Mouse (Mus musculus): ENCODE measurements around the gene Fam172a.
"Not testable (repeated sequence)": the region's sequence is repeated elsewhere in the genome, so short reads cannot be mapped to it uniquely, and the experiment has no call there.

Fam172a gene

DNA sequence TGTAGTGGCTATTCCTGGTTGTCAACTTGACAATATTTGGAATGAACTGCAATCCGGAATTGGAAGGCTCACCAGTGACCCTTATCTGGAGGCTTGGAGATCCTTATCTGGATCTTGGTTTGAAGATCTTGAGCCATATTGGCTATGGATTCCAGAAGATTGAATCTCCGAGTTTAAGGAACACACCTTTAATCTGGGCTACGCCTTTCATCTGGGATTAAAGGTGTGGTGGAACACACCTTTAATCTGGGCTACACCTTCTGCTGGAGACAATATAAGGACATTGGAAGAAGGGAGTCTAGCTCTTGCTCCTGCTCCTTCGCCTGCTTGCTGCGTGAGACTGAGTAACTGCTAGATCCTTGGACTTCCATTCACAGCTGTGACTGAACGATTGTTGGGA, at the start of gene Fam172a:
Gene Fam172a, plus strand, starts transcription at position 301 of the 400 bp plus-strand sequence.
- DNase-seq: not testable (repeated sequence)

DNA sequence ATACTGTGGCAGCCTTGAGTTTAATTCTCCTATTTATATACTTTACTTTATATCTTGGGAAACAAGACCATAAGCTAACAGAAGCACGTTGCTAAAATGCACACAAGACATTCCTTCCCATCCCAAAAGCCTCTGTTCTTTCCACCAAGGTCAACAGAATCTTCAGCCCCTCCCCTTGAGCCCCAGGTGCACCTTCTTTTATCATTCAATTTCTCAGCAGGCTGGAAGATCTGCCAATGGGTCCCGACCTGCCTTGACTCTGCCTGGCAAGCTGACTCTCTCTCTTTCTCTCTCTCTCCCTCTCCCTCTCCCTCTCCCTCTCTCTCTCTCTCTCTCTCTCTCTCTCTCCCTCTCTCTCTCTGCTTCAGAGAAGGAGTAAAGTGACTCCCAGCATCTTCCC, 13.2 kb upstream of the Fam172a start:
- no peak for DNase-seq

DNA sequence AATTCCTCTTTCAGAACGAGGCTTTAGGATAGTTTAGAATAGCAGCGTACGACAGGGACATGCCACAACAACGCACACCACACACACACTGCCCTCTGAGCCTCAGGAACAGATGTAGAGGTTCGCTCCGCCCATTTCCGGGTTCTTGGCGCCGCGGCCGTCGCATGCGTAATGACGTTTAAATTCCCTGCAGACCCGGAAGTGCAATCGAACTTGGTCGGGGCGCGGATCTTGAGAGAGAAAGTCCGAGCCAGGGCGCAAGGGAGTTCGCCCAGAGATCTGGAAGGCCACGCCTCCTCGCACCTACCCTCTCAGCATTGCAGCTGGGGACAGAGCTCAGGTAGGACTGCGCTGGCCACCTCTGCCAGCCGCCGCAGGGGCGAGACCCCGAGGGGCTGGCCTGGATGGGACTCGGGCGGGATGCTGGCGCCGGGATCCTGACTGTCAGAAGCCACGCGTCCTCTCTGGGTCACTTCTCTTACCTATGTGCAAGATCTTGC, 6.7 kb downstream of the Fam172a start:
- DNase-seq: peak; percentile 95

DNA sequence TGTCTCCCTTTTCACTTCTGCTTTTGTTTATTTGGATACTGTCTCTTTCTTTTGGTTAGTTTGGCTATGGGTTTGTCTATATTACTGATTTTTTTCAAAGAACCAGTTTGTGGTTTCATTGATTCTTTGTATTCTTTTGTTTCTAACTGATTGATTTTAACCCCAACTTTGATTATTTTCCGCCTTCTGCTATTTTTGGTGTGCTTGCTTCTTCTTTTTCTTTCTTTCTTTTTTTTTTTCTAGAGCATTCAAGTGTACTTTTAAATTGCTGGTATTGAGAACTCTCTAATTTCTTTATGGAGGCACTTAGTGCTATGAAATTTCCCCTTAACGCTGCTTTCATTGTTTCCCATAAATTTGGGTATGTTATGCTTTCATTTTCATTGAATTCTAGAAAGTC, 15.7 kb downstream of the Fam172a start:
- no peak for DNase-seq

DNA sequence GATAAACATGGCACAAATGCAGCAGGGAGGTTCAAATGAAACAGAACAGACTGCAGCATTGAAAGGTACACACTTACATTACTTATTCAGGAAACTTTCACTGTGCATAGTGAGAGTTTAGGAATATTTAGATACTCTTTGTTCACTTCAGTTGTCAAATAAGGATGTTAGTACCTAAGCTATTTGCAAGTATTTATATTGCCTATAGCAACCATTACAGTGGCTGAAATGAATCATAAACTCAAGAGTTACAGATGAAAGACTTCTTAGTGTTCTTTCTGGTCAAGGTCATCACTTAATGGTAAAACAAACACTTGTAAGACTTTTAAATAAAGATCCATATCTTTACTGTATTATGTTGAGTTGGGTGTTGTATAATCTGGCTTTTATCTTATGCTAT, 41.0 kb downstream of the Fam172a start:
- DNase-seq: no peak

DNA sequence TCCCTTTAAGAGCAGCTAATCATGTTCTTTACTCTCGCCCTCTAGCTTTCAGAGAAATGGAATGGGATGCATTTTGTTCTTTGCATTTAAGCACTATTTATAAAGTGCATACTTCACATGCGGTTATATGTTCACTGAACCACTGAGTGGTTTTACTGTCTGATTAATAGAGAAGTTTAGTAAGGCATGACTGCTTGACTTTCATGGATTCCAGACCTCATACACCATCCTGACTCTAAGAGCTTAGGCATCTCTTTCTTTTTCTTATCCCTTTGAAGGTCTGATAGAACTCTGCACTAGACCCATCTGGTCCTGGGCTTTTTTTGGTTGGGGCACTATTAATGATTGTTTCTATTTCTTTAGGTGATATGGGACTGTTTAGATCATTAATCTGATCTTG, 75.8 kb downstream of the Fam172a start:
- no peak for DNase-seq

DNA sequence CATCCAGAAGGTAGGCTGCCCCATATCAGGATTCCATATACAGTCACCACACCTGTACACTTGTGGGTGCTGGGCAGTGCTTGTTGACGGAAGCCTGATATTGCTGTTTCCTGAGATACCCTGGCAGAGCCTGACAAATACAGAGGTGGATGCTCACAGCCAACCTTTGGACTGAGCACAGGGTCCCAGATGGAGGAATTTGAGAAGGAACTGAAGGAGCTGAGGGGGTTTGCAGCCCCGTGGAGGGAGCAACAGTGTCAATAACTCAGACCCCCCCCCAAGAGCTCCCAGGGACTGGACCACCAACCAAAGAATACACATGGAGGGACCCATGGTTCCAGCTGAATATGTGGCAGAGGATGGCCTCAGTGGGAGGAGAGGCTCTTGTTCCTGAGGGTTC, 105.5 kb downstream of the Fam172a start:
- DNase-seq: not testable (repeated sequence)

DNA sequence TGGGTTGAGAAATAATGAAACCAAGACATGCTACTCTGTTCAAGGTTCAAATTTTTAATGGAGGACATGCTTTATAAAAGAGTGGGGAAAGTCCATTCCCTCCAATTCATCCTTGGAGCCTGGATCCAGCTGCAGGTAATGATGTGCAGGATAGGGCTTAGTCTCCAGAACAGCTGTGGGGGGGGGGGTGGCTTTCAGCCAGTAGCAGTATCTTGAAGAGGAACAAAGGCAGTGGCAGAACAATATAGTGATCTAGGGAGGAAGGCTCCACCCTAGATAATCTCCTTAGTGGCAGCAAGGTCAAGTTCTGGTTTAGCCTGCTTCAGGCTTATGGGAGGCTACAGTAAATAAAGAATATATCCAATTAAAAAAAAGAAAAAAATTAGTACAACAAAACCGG, 108.6 kb downstream of the Fam172a start:
- no peak for DNase-seq

DNA sequence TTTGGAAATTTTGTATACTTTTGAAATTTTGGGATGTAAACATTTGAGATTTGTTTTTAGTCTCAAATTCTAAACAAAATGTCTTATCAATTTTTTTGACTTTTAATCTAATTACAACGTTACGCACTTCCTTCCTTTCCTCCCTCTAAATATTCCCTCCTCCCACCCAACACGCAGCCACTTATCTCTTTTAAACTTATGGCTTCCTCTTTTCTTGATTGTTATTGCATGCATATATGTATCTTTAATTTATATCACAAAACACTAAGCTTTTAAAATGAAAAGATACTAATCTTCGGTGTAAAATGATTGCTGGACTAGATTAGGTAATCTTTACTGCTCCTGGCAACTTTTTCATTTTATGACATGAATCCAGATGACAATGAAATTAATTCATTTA, 124.3 kb downstream of the Fam172a start:
- no peak for DNase-seq

DNA sequence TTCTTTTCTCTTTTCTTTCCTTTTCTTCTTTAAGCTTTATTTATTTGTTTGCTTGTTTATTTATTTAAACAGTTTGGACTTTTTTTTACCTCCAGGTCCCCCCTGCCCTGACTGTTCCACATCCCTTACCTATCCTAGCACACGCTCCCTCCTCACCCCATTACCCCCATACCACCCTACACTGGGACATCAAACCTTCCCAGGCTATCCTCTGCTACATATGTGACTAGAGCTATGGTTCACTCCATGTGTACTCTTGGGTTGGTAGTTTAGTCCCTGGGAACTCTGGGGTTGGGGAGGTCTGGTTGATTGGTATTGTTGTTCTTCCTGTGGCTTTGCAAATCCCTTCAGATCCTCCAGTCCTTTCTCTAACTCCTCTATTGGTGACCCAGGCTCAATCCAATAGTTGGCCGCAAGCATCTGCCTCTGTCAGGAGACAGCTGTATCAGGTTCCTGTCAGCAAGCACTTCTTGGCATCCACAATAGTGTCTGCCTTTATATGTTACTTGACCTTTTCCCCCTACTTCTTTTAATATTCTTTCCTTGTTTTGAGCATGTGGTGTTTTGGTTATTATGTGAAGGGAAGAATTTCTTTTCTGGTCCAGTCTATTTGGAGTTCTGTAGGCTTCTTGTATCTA, 141.3 kb downstream of the Fam172a start:
- peak; percentile 36 for DNase-seq

DNA sequence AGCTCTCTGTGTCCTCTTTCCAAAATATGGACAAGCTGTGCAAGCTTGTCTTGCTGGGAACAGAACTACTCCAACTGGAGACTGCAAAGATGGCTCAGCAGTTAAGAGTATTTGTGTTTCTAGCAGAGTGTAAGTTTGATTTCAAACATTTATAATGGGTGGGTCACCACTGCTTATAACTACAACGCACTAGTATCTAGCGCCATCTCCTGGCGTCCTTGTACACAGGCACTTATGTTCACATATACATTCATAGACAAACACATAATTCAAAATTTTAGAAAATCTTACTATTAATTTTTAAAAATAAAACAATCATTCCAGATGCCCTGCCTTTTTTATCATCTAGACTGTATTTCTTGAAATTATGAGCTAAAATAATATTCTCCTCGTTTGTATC, 147.0 kb downstream of the Fam172a start:
- no peak for DNase-seq

DNA sequence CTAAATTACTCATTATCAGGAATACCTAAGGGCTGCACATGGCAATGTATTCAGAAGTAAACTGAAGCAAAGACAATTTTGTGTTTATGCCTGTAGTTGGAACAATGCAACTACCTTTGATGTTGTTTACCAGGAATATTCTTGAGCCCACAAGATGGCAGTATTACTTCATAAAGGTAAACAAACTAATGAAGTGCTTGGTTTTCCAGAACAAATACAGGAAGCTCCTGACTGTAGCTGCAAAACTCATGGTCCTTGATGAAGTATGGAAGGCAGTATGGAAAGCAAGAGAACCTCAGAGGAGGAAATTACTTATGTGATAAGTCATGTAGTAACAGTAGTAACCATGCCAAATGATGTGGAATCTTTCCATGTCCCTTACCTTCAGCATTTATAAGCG, 163.0 kb downstream of the Fam172a start:
- no peak for DNase-seq

DNA sequence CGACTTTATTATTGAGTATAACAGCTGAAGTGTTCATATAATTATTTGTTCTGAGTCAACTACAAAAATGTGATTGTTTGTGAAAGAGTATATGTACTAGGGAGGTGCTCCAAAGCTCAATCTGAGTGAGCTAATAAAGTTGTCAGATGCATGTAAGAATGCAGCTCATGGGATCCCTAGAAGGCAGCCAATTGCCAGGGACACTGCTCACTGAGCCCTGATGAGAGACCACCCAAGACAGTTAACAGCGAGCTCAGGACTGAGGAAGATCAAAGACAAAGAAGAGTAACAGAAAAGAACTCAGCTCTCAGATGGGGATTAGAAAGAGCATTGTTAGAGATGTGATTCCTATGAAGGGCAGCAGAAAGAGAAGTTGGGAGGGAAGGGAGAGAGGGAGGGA, 166.5 kb downstream of the Fam172a start:
- DNase-seq: no peak

DNA sequence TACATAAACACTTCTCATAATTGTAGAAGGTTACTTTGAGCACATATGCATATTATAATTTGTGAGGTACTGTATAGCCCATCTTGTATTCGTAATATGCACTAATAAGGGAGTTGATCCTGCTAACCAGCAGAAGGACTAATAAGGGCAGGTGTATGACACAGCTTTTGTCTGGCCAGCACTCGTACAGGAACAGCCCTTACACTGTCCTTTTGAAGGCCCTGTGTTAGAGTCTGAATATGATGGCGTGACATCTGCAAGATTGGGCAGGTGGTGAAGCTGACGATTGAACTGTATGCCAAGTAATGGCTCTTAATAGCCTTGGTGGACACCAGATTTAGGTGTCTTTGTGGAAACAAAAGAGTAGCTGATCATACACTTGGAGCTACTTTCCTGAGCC, 176.3 kb downstream of the Fam172a start:
- DNase-seq: no peak

DNA sequence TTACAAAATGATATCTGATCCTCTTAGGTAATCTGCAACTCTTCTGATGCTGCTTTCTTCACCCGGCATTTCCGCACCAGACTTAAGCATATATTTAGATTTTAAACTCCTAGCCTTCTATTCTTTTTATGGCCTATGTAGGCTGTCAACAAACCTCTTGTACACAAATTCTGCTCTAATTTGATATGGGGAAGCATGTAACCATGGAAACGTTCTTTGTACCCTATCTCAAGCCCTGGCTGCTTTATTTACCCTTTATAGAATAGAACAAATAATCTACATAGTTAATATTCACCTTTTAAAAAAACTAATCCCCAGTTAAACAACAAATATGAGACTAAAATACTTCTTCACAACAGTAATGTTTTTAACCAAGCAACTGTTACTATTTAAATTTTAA, 176.7 kb downstream of the Fam172a start:
- DNase-seq: no peak

DNA sequence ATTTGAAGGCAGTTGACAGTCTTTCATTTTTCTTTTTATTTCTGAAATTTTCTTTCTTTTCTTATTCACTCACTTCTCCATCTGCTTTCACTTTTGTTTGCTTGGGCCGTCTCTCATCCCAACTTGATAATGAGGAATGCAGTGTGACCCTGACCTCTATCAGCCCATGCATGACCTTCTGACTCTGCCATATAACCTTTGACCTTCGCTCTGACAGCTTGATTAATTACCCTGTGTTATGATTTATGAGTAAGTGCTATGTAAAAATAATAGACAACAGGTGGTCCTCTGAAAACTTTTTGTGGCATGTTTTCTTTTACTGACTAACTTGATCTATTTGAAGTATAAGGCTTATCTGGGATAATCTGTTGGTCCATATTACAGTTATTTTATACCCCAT, 195.8 kb downstream of the Fam172a start:
- DNase-seq: no peak

DNA sequence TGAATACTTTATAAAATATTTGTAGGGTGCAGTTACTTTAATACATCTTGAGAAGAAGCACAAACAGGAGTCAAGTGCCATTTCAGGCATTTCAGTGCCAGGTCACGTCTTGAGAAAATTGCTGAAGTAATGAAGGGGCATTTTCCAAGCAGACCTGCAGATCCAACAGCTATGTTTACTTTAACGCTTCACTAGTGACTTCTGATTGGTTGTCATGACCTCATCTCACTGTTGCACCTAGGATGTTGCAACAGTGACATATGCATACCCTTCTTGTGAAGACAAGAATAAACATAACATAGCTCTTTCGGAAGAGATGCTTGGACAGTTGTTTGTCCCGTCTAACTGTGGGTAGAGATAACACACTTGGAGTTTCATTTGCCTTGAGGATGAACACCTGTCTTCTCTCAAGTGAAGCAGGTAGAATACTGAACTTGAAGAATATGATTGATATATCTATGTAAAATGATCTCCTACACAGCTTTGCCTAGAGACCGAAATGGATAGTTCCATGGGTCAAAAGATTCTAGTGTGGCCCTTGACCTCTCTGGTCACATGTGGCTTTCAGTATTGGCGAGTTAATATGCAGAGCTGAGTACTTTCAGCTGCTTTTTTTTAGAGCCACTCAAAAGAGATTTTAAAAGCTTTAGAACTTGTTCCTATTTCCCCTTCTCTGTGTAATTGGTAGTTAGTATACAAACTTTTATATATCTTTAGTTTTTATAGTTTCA, 196.4 kb downstream of the Fam172a start:
- no peak for DNase-seq

DNA sequence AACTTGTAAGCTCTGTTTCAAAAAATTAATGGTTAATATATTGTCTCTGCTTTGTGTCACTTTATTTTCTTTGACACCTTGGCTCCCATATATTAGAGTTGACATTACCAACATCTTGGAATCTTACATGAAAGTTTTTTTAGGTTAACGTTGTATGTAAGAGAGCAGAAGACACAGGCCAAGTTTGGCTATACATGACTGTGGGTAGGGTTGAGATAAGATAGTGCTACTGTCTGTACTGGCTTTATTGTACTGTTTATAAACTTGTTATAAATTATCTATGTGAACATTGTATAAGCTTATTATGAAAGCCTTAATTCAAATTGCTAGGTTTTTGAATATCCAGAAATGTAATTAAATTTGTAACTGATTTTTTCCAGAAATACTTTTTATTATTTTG, 197.9 kb downstream of the Fam172a start:
- no peak for DNase-seq

DNA sequence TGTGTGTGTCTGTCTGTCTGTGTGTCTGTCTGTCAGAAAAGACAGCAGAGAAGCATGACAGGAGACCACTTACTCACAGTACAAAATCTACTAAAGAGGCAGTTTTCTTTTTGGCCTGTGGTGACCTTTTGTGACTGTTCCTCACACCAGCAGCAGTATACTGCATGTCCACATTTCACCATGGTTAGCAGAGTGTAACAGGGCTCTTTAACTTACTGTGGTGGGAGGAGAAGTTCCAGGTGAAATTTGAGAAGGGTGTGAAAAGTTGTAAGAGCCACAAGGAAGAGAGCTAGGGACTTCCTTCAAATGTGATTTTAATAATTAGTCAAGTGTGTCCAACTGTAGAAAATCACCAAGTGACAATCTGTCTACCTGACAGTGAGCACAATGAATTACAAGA, 199.0 kb downstream of the Fam172a start:
- DNase-seq: no peak

DNA sequence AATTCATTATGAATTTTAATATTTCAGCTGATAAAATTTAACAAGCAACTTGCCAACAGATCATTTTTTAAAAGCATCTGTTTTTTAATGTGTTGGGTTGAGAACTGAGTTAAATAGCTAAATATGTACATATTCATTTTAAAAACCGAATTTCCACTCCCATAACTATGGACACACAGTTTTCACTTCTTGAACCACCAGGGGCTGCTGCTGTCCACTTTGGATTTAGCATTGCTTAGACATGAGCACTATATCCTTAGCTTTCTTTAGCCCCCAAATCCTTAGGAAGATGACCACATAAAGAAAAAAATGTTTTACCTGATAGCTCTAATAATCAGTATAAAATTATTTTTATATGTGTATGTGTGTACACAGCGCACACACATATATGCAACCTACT, 207.4 kb downstream of the Fam172a start:
- no peak for DNase-seq

DNA sequence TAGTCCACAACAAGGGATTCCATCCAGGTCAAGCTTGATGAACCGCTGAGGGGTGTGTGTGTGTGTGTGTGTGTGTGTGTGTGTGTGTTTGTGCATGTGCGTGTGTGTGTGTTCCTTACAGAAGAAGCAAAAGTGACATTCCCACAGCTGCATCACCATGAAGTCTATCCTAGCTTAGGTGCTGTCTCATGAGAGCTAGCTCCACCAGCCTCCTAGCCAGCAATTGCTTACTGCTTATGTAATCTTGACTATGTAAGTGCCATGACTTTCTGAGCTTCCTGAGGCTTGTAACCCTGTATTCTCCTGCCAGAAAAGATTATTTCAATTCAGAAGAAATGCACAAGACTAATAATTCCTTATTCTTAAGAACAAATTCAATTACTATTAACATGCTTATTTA, 221.0 kb downstream of the Fam172a start:
- DNase-seq: no peak

DNA sequence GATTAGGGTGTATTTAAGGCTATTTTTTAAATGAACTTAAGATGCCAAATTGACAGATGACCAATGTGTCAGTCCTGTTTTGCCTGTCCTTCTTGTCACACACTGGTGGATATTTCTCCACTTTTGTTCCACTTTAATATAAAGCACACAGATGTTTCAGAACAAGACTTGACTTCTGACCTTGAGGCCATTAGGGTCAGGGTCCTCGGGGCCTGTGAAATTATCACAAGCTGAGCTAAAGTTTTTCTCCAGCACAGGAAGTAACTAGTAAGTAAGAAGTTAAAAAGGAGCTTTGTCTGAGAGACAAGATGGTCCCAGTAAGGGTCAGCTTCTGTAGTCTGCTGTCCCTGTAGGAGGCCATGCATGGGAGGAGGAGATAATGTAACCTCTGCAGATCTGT, 255.8 kb downstream of the Fam172a start:
- no peak for DNase-seq

DNA sequence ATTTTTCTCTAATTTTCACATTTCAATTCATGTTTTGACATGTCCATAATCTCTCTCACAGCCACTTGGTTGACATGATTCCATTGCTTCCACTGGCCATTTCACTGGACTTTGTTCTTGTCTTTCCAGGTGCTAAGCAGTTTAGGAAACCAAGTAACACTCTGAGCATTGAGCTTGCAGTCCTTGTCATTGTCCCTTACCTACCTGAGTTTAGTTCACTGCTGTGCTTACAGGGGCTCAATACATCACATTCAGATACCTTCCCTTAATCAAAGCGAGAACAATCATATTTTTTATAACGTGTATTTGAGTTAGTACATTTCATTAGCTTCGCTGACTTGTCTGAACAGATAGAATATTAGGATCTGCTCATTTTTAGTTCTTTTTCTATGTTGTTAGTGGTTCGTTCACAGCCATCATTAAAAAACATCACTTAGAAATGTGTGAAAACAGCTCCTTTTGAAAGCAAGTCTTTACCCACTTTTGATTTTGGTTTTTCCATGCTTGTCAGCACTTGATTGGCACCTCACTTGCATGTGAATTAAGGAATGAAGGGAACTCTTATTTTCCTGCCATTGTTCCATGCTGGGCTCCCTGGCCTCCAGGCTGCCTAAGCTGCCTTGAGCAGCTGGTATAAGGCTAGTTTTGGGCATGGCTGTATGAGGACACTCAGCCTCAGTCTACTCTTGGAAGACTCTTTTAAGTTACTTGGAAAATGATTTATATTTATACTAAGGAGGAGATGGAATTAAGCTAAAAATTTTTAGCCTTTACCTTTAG, 257.9 kb downstream of the Fam172a start:
- no peak for DNase-seq

DNA sequence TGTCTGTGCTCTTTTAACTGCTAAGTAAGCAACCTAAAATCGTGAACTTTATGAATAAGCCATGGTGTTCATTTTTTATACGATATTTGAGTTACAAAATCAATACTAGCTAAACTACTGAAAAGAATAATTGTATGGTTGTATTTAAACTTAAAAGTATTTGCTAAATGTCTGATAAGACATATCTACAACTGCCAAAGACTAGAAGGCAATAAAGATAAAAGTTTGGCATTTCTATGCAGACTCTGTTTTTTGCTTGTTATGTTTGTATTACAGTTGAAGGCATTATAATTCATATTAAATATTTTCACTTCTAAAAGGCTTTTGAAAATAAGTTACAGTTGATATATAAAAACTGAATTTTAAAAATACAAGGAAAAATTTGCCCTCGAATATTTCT, 274.4 kb downstream of the Fam172a start:
- DNase-seq: no peak
